Mouse (Mus musculus): ENCODE results near the gene Ccs. TPM values are rescaled to one million over a fixed set of nuclear protein-coding genes. Genes with fewer than 3 reads are reported as not detected.
A peak's percentile ranks its signal among the peaks of the same experiment; 100 is the strongest.
"Not testable (repeated sequence)": the region's sequence is repeated elsewhere in the genome, so short reads cannot be mapped to it uniquely, and the experiment has no call there.

Gene Ccs
- polyA plus RNA-seq (2015; fragmentation: Nextera tagmentation; extraction: Ambion mirVana), result 40.8 and 41.4 TPM in 2 replicates

- peak within 1 kb of the TSS; percentile 60 for H3K9ac ChIP-seq
- peaks cover 17% of the 10 kb centered on the region for H3K4me1 ChIP-seq (replicated peaks)
- no peaks in the 10 kb centered on the region for H3K9me3 ChIP-seq
- no peak within 1 kb of the TSS for H3K27ac ChIP-seq (replicated peaks)
- peaks cover 23% of the 10 kb centered on the region for H3K27me3 ChIP-seq
- under 1% methylated on average over 25 of the region's 25 CpGs for WGBS
- peak; percentile 98 for ATAC-seq (ENCODE audit: low FRiP score, low read depth)
- peak within 1 kb of the TSS; percentile 95 for H3K4me2 ChIP-seq
- no peaks in the 10 kb centered on the region for H3K36me3 ChIP-seq
- H3K4me3 ChIP-seq, result peak within 1 kb of the TSS; percentile 56
These were observed at the start of gene Ccs, which contains the start of gene Ccdc87 for GRCm38 (mm10) chr19:4839149-4839548. Ccs (minus strand) TSS chr19:4839332. Ccdc87 (plus strand) TSS chr19:4839366.

- 89% methylated on average over 4 of the region's 4 CpGs for WGBS
- Histone ChIP-seq H3K27ac (replicated peaks) (no peak overlapping the region), H3K4me2 (no peak overlapping the region)
These were observed 44.8 kb upstream of the Ccs start for GRCm38 (mm10) chr19:4883961-4884360.

GRCm38 (mm10) chr19:4879324-4879703, 40.2 kb upstream of the Ccs start:
- Histone ChIP-seq H3K27me3 (0 out of 2 replicates have a peak, but pooled peaks cover 3% of the 10 kb centered on the region), H3K9me3 (no peaks in the 10 kb centered on the region), H3K9ac (peak overlapping the region; percentile 83), H3K4me3 (peak overlapping the region; percentile 72), H3K4me1 (replicated peaks) (peaks cover 22% of the 10 kb centered on the region), H3K36me3 (0 out of 2 replicates have a peak, but pooled peaks cover 3% of the 10 kb centered on the region), H3K27ac (replicated peaks) (no peak overlapping the region), H3K4me2 (peak overlapping the region; percentile 81)
- no peak for ATAC-seq (ENCODE audit: low FRiP score, low read depth)
- 65% methylated on average over 10 of the region's 10 CpGs for WGBS

More at GRCm38 (mm10) chr19:4883961-4884360, 44.8 kb upstream of the Ccs start:
- H3K9me3 ChIP-seq, result no peaks in the 10 kb centered on the region
- no peak overlapping the region for H3K4me3 ChIP-seq
- H3K9ac ChIP-seq, result no peak overlapping the region
- 0 out of 2 replicates have a peak, but pooled peaks cover 3% of the 10 kb centered on the region for H3K36me3 ChIP-seq
- no peaks in the 10 kb centered on the region for H3K27me3 ChIP-seq
- peaks cover 13% of the 10 kb centered on the region for H3K4me1 ChIP-seq (replicated peaks)
- no peak for ATAC-seq (ENCODE audit: low FRiP score, low read depth)

- Histone ChIP-seq H3K27ac (replicated peaks) (peak within 1 kb of the TSS; percentile 81), H3K9me3 (no peaks in the 10 kb centered on the region), H3K36me3 (0 out of 2 replicates have a peak, but pooled peaks cover 2% of the 10 kb centered on the region), H3K9ac (peak within 1 kb of the TSS; percentile 83), H3K27me3 (0 out of 2 replicates have a peak, but pooled peaks cover 3% of the 10 kb centered on the region), H3K4me2 (peak within 1 kb of the TSS; percentile 81), H3K4me3 (peak within 1 kb of the TSS; percentile 72), H3K4me1 (replicated peaks) (peaks cover 22% of the 10 kb centered on the region)
- ATAC-seq (ENCODE audit: low FRiP score, low read depth), result peak; percentile 98
- 1% methylated on average over 52 of the region's 52 CpGs for WGBS
These were observed 39.5 kb upstream of the Ccs start, which contains the start of gene Zdhhc24 for GRCm38 (mm10) chr19:4878405-4879323. Zdhhc24 (plus strand) TSS chr19:4878668.

GRCm38 (mm10) chr19:4877785-4878184, 38.7 kb upstream of the Ccs start, which contains the start of gene Actn3:
Actn3 (minus strand) TSS chr19:4877909.
- peak within 1 kb of the TSS; percentile 81 for H3K4me2 ChIP-seq
- peaks cover 22% of the 10 kb centered on the region for H3K4me1 ChIP-seq (replicated peaks)
- WGBS, result 3% methylated on average over 17 of the region's 17 CpGs
- H3K27me3 ChIP-seq, result 0 out of 2 replicates have a peak, but pooled peaks cover 3% of the 10 kb centered on the region
- no peaks in the 10 kb centered on the region for H3K36me3 ChIP-seq
- ATAC-seq (ENCODE audit: low FRiP score, low read depth), result peak; percentile 13; the same call in 1 of the 2 replicates
- H3K9me3 ChIP-seq, result no peaks in the 10 kb centered on the region
- peak within 1 kb of the TSS; percentile 83 for H3K9ac ChIP-seq
- H3K27ac ChIP-seq (replicated peaks), result peak within 1 kb of the TSS; percentile 81
- peak within 1 kb of the TSS; percentile 72 for H3K4me3 ChIP-seq

- no peak for ATAC-seq (ENCODE audit: low FRiP score, low read depth)
- 0 out of 2 replicates have a peak, but pooled peaks cover 3% of the 10 kb centered on the region for H3K27me3 ChIP-seq
- H3K9me3 ChIP-seq, result no peaks in the 10 kb centered on the region
- WGBS, result 58% methylated on average over 3 of the region's 3 CpGs
- no peak overlapping the region for H3K9ac ChIP-seq
- H3K4me3 ChIP-seq, result no peak overlapping the region
- H3K4me1 ChIP-seq (replicated peaks), result peaks cover 22% of the 10 kb centered on the region
- no peak overlapping the region for H3K27ac ChIP-seq (replicated peaks)
- no peaks in the 10 kb centered on the region for H3K36me3 ChIP-seq
- no peak overlapping the region for H3K4me2 ChIP-seq
These were observed 37.6 kb upstream of the Ccs start for GRCm38 (mm10) chr19:4876755-4877154.

- no peak for ATAC-seq (ENCODE audit: low FRiP score, low read depth)
- 75% methylated on average over 3 of the region's 4 CpGs for WGBS
- Histone ChIP-seq H3K4me1 (replicated peaks) (peaks cover 22% of the 10 kb centered on the region), H3K9me3 (no peaks in the 10 kb centered on the region), H3K36me3 (no peaks in the 10 kb centered on the region), H3K4me3 (no peak overlapping the region), H3K4me2 (no peak overlapping the region), H3K9ac (no peak overlapping the region), H3K27me3 (0 out of 2 replicates have a peak, but pooled peaks cover 3% of the 10 kb centered on the region), H3K27ac (replicated peaks) (no peak overlapping the region)
These were observed 37.1 kb upstream of the Ccs start for GRCm38 (mm10) chr19:4876241-4876640.

GRCm38 (mm10) chr19:4874613-4875012, 35.5 kb upstream of the Ccs start:
- 97% methylated on average over 1 of the region's 1 CpGs for whole genome bisulfite sequencing
- H3K27me3 ChIP-seq; ATAC-seq (ENCODE audit: low FRiP score, low read depth); H3K9ac ChIP-seq; H3K27ac ChIP-seq (replicated peaks); H3K4me3 ChIP-seq; H3K36me3 ChIP-seq; H3K9me3 ChIP-seq; H3K4me2 ChIP-seq: not testable (repeated sequence)
- H3K4me1 ChIP-seq (replicated peaks), result peaks cover 15% of the 10 kb centered on the region

- Histone ChIP-seq H3K9ac (no peak overlapping the region), H3K4me3 (no peak overlapping the region), H3K4me2 (peak overlapping the region; percentile 26), H3K4me1 (replicated peaks) (0 out of 2 replicates have a peak, but pooled peaks cover 3% of the 10 kb centered on the region), H3K36me3 (peaks cover 10% of the 10 kb centered on the region; the same call in 1 of the 2 replicates), H3K27ac (replicated peaks) (no peak overlapping the region), H3K27me3 (peaks cover 5% of the 10 kb centered on the region; the same call in 1 of the 2 replicates), H3K9me3 (no peaks in the 10 kb centered on the region)
- 7% methylated on average over 16 of the region's 17 CpGs for WGBS
- no peak for ATAC-seq (ENCODE audit: low FRiP score, low read depth)
These were observed 26.0 kb upstream of the Ccs start for GRCm38 (mm10) chr19:4865147-4865546.

- Histone ChIP-seq H3K9ac (no peak overlapping the region), H3K4me1 (replicated peaks) (0 out of 2 replicates have a peak, but pooled peaks cover 3% of the 10 kb centered on the region), H3K36me3 (peaks cover 20% of the 10 kb centered on the region), H3K4me3 (no peak overlapping the region), H3K4me2 (no peak overlapping the region), H3K27me3 (peaks cover 5% of the 10 kb centered on the region; the same call in 1 of the 2 replicates), H3K9me3 (no peaks in the 10 kb centered on the region), H3K27ac (replicated peaks) (no peak overlapping the region)
- WGBS, result 62% methylated on average over 6 of the region's 6 CpGs
- ATAC-seq (ENCODE audit: low FRiP score, low read depth), result 0 out of 2 replicates have a peak, but pooled peaks have one; percentile 27
These were observed 23.9 kb upstream of the Ccs start for GRCm38 (mm10) chr19:4863048-4863447.

- Histone ChIP-seq H3K4me1 (replicated peaks) (peaks cover 16% of the 10 kb centered on the region), H3K27me3 (no peaks in the 10 kb centered on the region), H3K27ac (replicated peaks) (no peak overlapping the region), H3K4me3 (no peak overlapping the region), H3K9ac (no peak overlapping the region), H3K4me2 (no peak overlapping the region), H3K9me3 (no peaks in the 10 kb centered on the region), H3K36me3 (peaks cover 24% of the 10 kb centered on the region)
- 79% methylated on average over 6 of the region's 6 CpGs for WGBS
- ATAC-seq (ENCODE audit: low FRiP score, low read depth), result no peak
These were observed 19.9 kb upstream of the Ccs start for GRCm38 (mm10) chr19:4859081-4859480.

- H3K4me2 ChIP-seq, result peak overlapping the region; percentile 81
- no peaks in the 10 kb centered on the region for H3K27me3 ChIP-seq
- peak overlapping the region; percentile 54 for H3K4me3 ChIP-seq
- peaks cover 16% of the 10 kb centered on the region for H3K4me1 ChIP-seq (replicated peaks)
- WGBS, result 77% methylated on average over 4 of the region's 4 CpGs
- peak overlapping the region; percentile 66; the same call in 1 of the 2 replicates for H3K9ac ChIP-seq
- peaks cover 21% of the 10 kb centered on the region for H3K36me3 ChIP-seq
- ATAC-seq (ENCODE audit: low FRiP score, low read depth), result no peak
- H3K27ac ChIP-seq (replicated peaks), result no peak overlapping the region
- H3K9me3 ChIP-seq, result no peaks in the 10 kb centered on the region
These were observed 16.8 kb upstream of the Ccs start for GRCm38 (mm10) chr19:4855951-4856350.
